Mouse (Mus musculus): ENCODE data around the gene Hist1h4f. TPM values are rescaled to one million over a fixed set of nuclear protein-coding genes. Genes with fewer than 3 reads are reported as not detected.
"Not testable (repeated sequence)": the region's sequence is repeated elsewhere in the genome, so short reads cannot be mapped to it uniquely, and the experiment has no call there.

Gene Hist1h4f
- polyA plus RNA-seq, 1 experiment from 2014 or later: 2.1 TPM

DNA sequence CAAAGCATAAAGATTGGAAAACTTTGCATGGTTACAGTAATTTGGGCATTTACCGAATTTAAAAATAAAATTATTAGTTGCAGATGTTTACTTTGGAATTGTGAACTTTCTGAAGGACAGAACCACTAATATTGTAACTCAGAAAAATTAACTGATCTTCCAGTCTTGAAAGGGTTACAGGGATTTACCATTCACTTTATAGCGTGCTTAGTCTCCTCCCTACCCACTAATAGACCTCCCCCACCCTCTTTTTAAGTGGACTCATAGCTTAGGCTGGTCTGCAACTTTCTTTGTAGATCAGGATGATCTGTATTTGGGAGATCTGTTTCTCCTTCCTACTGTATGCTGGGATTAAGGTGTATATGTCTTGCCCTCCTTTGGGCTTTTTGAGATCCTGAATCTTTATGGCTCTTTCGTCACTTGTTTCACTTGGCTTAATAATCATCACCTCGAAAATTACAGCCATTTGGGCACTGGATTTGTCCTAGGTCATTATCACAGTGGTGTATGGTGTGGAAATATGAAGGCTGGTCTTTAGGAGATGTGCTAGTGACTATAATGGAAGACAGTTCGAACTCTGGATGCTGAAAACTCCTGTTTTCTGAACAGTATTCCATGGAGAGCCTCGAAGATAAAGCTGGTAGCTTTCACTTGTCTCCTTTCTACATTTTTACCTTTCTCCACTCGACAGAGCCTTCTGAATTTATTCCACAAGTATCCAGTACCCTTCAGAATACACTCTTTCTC, 15.2 kb downstream of the Hist1h4f start:
- H3K27ac ChIP-seq: peak overlapping the region; percentile 95
- no peak for ATAC-seq (ENCODE audit: insufficient number of reproducible peaks, insufficient read depth, low FRiP score, low TSS enrichment)
- H3K36me3 ChIP-seq: no peaks in the 10 kb centered on the region
- H3K9me3 ChIP-seq: no peaks in the 10 kb centered on the region
- no peaks in the 10 kb centered on the region for H3K27me3 ChIP-seq
- peak overlapping the region; percentile 62 for H3K9ac ChIP-seq
- peaks cover 22% of the 10 kb centered on the region for H3K4me1 ChIP-seq
- H3K4me3 ChIP-seq: peak overlapping the region; percentile 55
- H3K4me2 ChIP-seq (replicated peaks): peak overlapping the region; percentile 54
- 22% methylated on average over 7 of the region's 7 CpGs for WGBS

DNA sequence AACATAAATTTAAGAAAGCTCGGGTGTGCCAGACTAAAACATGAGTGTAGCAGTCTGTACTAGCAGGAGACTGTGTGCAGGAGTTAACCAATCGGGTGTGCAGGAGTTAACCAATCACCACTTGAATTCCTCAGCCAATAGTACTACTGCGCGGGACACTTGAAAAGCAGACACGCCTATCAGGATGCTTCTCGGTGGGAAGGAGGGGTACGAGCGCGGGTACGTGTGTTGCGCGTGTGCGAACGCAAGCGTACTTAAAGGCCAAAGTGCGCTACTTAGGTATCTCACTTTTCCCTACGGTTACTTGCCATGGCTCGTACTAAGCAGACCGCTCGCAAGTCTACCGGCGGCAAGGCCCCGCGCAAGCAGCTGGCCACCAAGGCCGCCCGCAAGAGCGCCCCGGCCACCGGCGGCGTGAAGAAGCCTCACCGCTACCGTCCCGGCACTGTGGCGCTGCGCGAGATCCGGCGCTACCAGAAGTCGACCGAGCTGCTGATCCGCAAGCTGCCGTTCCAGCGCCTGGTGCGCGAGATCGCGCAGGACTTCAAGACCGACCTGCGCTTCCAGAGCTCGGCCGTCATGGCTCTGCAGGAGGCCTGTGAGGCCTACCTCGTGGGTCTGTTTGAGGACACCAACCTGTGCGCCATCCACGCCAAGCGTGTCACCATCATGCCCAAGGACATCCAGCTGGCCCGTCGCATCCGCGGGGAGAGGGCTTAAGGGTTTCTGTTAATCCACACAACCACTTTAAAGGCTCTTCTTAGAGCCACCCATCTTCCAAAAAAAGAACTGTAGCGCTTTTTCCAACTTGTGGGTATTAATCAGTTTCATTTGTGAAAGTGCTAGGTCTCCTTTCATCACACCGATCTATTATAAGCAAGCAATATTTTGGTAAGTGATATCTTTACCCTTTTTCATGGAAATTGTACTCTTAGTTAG, 16.0 kb downstream of the Hist1h4f start, which contains the start of gene Hist1h3g:
Hist1h3g (plus strand) TSS at position 286 of the 939 bp plus-strand sequence.
- WGBS: under 1% methylated on average over 33 of the region's 62 CpGs
- H3K36me3 ChIP-seq, H3K9me3 ChIP-seq, H3K27me3 ChIP-seq: not testable (repeated sequence)
- Histone ChIP-seq H3K4me3 (peak within 1 kb of the TSS; percentile 55), H3K9ac (peak within 1 kb of the TSS; percentile 62), H3K27ac (peak within 1 kb of the TSS; percentile 95), H3K4me2 (replicated peaks) (peak within 1 kb of the TSS; percentile 54), H3K4me1 (peaks cover 22% of the 10 kb centered on the region)
- peak; percentile 92 for ATAC-seq (ENCODE audit: insufficient number of reproducible peaks, insufficient read depth, low FRiP score, low TSS enrichment)

DNA sequence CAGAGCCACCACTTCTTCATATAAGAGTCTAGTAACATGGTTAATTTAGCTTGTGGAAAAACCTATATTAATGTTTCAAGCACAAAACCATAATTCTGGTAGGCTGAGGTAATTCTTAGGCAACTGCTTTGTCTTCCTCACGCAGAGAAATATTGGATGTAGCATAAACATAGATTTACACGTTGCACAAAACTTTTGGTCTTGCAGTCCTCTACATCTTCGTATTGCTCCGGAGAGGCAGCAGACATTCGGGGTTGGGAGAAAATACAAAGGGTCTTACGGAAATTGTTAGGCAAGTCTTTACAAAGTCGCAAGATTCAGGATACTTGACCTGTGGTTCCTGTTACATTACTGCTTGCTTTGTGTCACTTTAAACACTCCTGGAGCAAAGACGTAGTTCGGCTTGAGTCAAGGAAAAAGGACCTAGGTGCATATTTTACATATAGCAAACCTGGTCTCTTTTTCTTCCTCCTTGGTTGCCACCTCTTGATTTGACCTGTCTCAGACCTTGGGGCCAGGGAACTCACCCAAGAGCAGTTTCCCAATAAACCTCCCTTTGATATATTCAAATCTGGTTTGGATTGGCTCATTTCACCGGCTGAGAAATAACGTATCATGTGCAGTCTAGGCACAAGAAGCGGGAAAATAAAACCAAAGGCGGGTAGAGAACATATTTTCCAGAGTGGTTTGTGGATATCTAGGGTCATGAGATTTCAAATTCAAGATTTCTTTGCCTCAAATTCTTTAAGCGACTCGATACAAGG, 16.9 kb downstream of the Hist1h4f start:
- Histone ChIP-seq H3K9ac (peak overlapping the region; percentile 52), H3K4me2 (replicated peaks) (peak overlapping the region; percentile 54), H3K27ac (peak overlapping the region; percentile 95), H3K36me3 (no peaks in the 10 kb centered on the region), H3K9me3 (no peaks in the 10 kb centered on the region), H3K27me3 (no peaks in the 10 kb centered on the region), H3K4me1 (peaks cover 22% of the 10 kb centered on the region), H3K4me3 (peak overlapping the region; percentile 55)
- 1% methylated on average over 15 of the region's 15 CpGs for WGBS
- no peak for ATAC-seq (ENCODE audit: insufficient number of reproducible peaks, insufficient read depth, low FRiP score, low TSS enrichment)

DNA sequence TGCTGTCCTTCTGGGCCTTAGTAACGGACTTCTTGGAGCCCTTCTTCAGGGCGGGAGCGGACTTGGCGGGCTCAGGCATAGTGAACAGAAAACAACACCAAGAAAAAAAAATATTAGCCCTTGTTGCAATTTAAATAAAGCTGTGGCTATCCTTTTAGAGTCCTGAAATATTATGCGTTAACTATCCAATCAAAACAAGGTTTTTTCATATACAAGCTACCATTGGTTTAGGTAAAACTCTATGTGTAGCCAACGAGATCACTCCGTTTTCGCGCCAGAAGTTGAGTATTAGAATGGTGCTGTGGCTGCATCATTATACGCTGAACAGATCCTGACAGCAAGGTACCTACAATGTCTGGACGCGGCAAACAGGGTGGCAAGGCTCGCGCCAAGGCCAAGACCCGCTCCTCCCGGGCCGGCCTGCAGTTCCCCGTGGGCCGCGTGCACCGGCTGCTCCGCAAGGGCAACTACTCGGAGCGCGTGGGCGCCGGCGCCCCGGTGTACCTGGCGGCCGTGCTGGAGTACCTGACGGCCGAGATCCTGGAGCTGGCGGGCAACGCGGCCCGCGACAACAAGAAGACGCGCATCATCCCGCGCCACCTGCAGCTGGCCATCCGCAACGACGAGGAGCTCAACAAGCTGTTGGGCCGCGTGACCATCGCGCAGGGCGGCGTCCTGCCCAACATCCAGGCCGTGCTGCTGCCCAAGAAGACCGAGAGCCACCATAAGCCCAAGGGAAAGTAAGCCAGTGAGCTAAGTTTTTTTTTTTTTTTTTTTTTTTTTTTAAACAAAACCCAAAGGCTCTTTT, 17.7 kb downstream of the Hist1h4f start, which contains the start of gene Hist1h2af:
Hist1h2af (plus strand) TSS at position 347 of the 808 bp plus-strand sequence.
- not testable (repeated sequence) for H3K27me3 ChIP-seq, H3K9me3 ChIP-seq, H3K36me3 ChIP-seq
- peak within 1 kb of the TSS; percentile 69 for H3K9ac ChIP-seq
- WGBS: under 1% methylated on average over 30 of the region's 53 CpGs
- H3K4me1 ChIP-seq: peaks cover 25% of the 10 kb centered on the region
- peak within 1 kb of the TSS; percentile 95 for H3K27ac ChIP-seq
- peak within 1 kb of the TSS; percentile 54 for H3K4me2 ChIP-seq (replicated peaks)
- peak within 1 kb of the TSS; percentile 55 for H3K4me3 ChIP-seq
- ATAC-seq (ENCODE audit: insufficient number of reproducible peaks, insufficient read depth, low FRiP score, low TSS enrichment): peak; percentile 68

DNA sequence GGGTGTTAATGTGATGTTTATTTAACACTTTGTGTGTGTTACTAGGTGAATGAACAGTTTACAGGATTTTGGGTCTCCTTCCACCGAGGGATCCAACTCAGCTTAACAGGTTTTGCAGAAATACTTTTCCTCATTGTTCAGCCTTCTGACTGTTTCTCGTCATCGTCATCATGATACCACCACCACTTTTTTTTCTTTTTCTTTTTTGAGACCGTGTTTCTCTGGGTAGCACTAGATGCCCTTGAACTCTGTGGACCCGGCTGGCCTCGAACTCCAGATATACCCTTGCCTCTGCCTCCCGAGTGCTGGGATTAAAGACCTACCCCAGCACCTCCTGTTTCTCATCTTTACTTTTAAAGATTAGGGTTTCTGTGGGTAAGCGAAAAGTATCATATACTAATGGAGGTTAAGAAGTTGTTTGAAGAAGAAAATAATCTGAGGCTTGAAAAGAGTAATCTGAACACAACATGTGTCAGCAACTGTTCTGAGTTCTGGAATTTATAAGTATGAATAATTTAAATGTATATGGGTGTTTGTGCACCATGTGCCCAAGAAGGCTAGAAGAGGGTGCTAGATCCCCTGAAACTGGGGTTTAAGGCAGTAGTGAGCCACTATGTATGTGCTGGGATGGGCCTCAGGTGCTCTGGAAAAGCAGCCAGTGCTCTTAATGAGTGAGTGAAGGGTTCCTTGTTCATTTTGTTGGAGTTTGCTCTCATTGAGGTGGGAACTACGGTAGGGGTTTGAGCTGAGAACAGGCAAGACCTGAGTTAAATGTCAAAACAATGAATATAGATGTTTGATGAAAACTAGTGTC, 19.0 kb downstream of the Hist1h4f start:
- peak overlapping the region; percentile 54 for H3K4me2 ChIP-seq (replicated peaks)
- ATAC-seq (ENCODE audit: insufficient number of reproducible peaks, insufficient read depth, low FRiP score, low TSS enrichment): no peak
- WGBS: 18% methylated on average over 9 of the region's 9 CpGs

DNA sequence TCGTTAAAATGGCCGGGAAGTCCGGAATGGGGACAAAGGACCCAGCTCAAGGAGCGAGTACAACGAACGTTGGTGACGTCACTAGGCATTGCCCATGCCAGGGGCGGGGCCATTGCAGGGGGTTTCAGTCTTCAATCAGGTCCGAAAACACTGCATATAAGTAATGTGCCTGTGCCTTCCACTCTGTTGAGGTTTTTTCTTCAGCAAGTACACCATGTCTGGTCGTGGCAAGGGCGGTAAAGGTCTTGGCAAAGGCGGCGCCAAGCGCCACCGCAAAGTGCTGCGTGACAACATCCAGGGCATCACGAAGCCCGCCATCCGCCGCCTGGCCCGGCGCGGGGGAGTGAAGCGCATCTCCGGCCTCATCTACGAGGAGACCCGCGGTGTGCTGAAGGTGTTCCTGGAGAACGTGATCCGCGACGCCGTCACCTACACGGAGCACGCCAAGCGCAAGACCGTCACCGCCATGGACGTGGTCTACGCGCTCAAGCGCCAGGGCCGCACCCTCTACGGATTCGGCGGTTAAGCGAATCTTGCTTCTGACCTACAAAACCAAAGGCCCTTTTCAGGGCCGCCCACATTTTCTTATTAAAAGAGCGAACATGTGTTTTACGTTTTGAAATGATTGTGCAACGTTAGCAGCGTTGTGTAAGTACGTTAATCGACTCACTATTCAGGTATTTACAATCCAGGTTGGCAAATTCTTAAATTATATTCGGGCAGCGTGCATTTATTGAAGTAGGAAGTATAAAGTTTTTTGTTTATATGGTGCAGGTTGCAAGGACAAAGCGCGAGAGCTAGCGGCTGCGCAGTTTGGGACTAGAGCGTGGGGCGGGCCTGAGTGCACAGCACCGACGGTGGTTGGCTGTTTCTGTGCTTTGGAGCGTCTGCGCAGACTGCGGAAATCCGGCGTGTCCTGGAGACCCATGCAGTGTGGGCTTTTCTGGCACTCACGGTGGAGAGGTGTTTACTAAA, 20.3 kb downstream of the Hist1h4f start, which contains the start of gene Hist1h4h:
Hist1h4h (plus strand) TSS at position 150 of the 975 bp plus-strand sequence.
- peak within 1 kb of the TSS; percentile 69 for H3K9ac ChIP-seq
- H3K9me3 ChIP-seq: no peaks in the 10 kb centered on the region
- peak; percentile 82 for ATAC-seq (ENCODE audit: insufficient number of reproducible peaks, insufficient read depth, low FRiP score, low TSS enrichment)
- H3K27me3 ChIP-seq: no peaks in the 10 kb centered on the region
- under 1% methylated on average over 62 of the region's 70 CpGs for WGBS
- peak within 1 kb of the TSS; percentile 54 for H3K4me2 ChIP-seq (replicated peaks)
- peak within 1 kb of the TSS; percentile 95 for H3K27ac ChIP-seq
- H3K4me3 ChIP-seq: peak within 1 kb of the TSS; percentile 55
- H3K4me1 ChIP-seq: peaks cover 22% of the 10 kb centered on the region
- H3K36me3 ChIP-seq: no peaks in the 10 kb centered on the region

More for the DNA sequence above, 19.0 kb downstream of the Hist1h4f start:
- Histone ChIP-seq H3K27me3 (no peaks in the 10 kb centered on the region), H3K9me3 (no peaks in the 10 kb centered on the region), H3K4me3 (peak overlapping the region; percentile 55), H3K9ac (peak overlapping the region; percentile 69), H3K36me3 (no peaks in the 10 kb centered on the region), H3K27ac (peak overlapping the region; percentile 95), H3K4me1 (peaks cover 26% of the 10 kb centered on the region)

DNA sequence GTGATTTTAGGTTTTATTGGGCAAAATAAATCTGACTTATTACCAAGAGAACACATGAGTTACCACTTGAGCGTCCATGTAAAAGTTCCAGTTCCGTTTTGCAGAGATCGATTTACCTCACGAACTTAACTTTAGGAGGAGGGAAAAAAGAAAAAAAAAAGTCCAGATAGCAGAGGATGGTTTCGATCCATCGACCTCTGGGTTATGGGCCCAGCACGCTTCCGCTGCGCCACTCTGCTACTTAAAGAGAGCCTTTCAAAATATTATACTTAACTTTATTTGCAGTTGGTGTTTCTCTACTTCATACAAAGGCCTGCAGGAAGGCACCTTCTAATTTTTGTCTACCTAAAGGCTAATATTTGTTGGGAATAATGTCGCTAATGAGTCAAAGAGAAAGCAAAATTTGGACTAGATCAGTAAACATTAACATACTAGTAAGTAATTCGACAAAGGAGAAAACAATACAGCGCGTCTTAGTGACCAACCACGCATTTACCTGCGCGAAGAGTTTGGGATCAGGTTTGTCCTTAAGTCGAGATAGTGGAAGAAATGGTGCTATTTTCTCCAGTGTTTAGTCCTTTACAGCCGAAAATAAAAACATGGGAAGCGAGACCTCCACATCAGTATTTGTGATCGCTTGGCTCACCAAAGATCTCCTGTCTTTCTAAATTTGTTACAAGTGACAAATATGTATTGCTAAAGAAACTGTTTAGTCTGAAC, 21.1 kb downstream of the Hist1h4f start:
- peak overlapping the region; percentile 54 for H3K4me2 ChIP-seq (replicated peaks)
- under 1% methylated on average over 20 of the region's 20 CpGs for WGBS
- H3K4me1 ChIP-seq: peaks cover 20% of the 10 kb centered on the region; the same call in 1 of the 2 replicates
- no peaks in the 10 kb centered on the region for H3K36me3 ChIP-seq
- ATAC-seq (ENCODE audit: insufficient number of reproducible peaks, insufficient read depth, low FRiP score, low TSS enrichment): no peak
- no peaks in the 10 kb centered on the region for H3K9me3 ChIP-seq
- peak overlapping the region; percentile 54 for H3K9ac ChIP-seq
- peak overlapping the region; percentile 95 for H3K27ac ChIP-seq
- peak overlapping the region; percentile 55 for H3K4me3 ChIP-seq
- H3K27me3 ChIP-seq: no peaks in the 10 kb centered on the region

DNA sequence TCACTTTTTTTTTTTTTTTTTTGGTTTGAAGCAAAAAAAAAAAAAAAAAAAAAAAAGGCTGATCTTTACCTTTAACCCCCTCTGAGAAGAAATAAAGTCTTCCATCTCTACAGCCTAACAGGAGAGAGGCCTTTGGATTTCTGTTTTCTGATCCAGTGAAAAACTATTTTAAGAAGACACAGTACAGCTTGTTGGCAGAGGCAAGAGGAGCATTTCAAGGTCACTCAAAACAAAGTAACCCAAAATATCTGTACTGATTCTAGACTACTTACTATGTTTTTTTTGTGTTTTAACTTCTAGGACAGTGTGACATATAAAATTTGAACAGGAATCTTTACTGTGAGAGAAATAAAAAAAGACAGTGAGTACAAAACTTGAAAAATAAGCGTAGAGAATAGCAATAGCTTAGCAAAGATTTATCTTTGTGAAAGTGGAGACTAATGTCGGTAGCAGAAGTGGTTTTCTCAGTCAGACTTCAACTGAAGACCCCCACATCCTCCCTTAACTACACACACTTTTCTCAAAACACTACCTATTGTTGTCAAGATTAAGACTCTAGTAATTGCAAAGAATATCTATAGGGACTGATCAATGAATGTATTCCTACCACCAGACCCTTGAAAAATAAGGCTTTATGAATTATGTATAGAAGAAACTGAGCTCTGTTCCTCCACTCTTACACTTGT, 21.8 kb downstream of the Hist1h4f start:
- 31% methylated on average over 2 of the region's 2 CpGs for WGBS
- no peaks in the 10 kb centered on the region for H3K9me3 ChIP-seq

More for the DNA sequence above, 21.8 kb downstream of the Hist1h4f start:
- H3K36me3 ChIP-seq: no peaks in the 10 kb centered on the region
- peak overlapping the region; percentile 95 for H3K27ac ChIP-seq
- no peak for ATAC-seq (ENCODE audit: insufficient number of reproducible peaks, insufficient read depth, low FRiP score, low TSS enrichment)
- peak overlapping the region; percentile 54 for H3K4me2 ChIP-seq (replicated peaks)
- peaks cover 20% of the 10 kb centered on the region; the same call in 1 of the 2 replicates for H3K4me1 ChIP-seq
- H3K27me3 ChIP-seq: no peaks in the 10 kb centered on the region
- H3K9ac ChIP-seq: peak overlapping the region; percentile 54
- peak overlapping the region; percentile 55 for H3K4me3 ChIP-seq

All from embryonic facial prominence, embryonic 12.5 days (tissue).